Mouse (Mus musculus) thymus, adult 2 months (tissue): Measurements from ENCODE around the gene Pagr1b. TPM values are rescaled to one million over a fixed set of nuclear protein-coding genes. Genes with fewer than 3 reads are reported as not detected.

ENCODE experiments used
- DNase-seq: peaks from one replicate; pipeline ENCODE4 v3.0.0; 2021
- H3K27ac ChIP-seq: fragments of 200-500 bp; 2 replicates; pipeline ENCODE4 v1.5.1; 2012; ENCODE audit warnings: low read length, control low read depth; ENCODE audit not compliant: control insufficient read depth, insufficient read depth
- H3K27me3 ChIP-seq: fragments of 200-500 bp; 2 replicates; pipeline ENCODE4 v1.6.1; 2012; ENCODE audit warnings: mild to moderate bottlenecking, low read length, moderate library complexity, mixed read lengths; ENCODE audit not compliant: control insufficient read depth, insufficient read depth
- H3K36me3 ChIP-seq: fragments of 200-500 bp; 2 replicates; pipeline ENCODE4 v1.6.1; 2012; ENCODE audit warnings: mild to moderate bottlenecking, low read length, moderate library complexity; ENCODE audit not compliant: control insufficient read depth, insufficient read depth
- H3K4me1 ChIP-seq: fragments of 200-500 bp; replicated peaks from 2 replicates; pipeline ENCODE4 v1.6.1; 2012; ENCODE audit warnings: low read length; ENCODE audit not compliant: control insufficient read depth, insufficient read depth
- H3K4me3 ChIP-seq: fragments of 200-500 bp; 2 replicates; pipeline ENCODE4 v1.5.1; 2012; ENCODE audit warnings: mild to moderate bottlenecking, low read length, control low read depth, moderate library complexity; ENCODE audit not compliant: control insufficient read depth, insufficient read depth
- CTCF ChIP-seq: fragments of 200-500 bp; IDR thresholded peaks from 2 replicates; pipeline ENCODE4 v1.5.1; 2012; ENCODE audit warnings: mild to moderate bottlenecking, control low read depth, low read length, moderate library complexity, borderline replicate concordance; ENCODE audit not compliant: control insufficient read depth, poor library complexity, insufficient read depth; ENCODE audit errors: extremely low read depth
- POLR2A ChIP-seq: fragments of 200-500 bp; IDR thresholded peaks from 2 replicates; pipeline ENCODE4 v1.6.1; 2012; ENCODE audit warnings: mild to moderate bottlenecking, low read length, control low read depth, moderate library complexity; ENCODE audit not compliant: control insufficient read depth, poor library complexity, insufficient read depth; ENCODE audit errors: extremely low read depth
- WGBS: fragments of 180-500 bp; shearing (Covaris S2); methylation state at CpG from one replicate; pipeline ENCODE4 v1.1.7; 2018; 5-methylcytosine and 5-hydroxymethylcytosine counted together
- polyA plus RNA-seq: library from polyadenylated mRNA; depleted of rRNA; stranded (reverse); fragments of >200 nt; gene quantifications from 2 replicates; pipeline ENCODE4 v1.2.3, GENCODE M21; 2012

Gene Pagr1b
- polyA plus RNA-seq, 1 experiment: 5.4 TPM

GRCm38 (mm10) chr7:127020491-127020890, 4.2 kb upstream of the Pagr1b start:
- WGBS: 64% methylated on average over 5 of the region's 5 CpGs
- Histone ChIP-seq H3K36me3 (peaks cover 7% of the 10 kb centered on the region; the same call in 1 of the 2 replicates), H3K27me3 (no peaks in the 10 kb centered on the region), H3K27ac (peak overlapping the region; percentile 51), H3K4me1 (peaks cover 74% of the 10 kb centered on the region), H3K4me3 (peak overlapping the region; percentile 31)
- no peak for TF ChIP-seq POLR2A
- no peak for TF ChIP-seq CTCF
- no peak for DNase-seq

DNA sequence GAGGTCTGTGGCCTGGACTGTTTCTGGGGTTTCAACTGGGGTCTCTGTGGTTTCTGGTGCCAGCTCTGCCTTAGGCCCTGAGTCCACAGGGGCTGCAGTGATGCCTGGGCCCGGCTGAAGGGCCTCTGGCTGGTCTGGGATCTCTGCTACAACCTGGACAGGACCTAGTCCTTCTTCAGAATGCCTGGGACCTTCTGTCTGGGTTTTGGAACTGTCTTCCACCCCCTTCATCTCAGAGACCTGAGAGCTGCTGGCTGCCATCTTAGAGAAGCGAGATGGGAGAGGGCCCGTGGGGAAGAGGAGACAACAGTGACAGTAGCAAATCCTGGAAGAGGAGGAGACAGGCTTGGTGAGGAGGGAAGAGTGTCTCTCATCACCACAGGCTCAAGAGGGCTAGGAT, 3.7 kb upstream of the Pagr1b start:
- WGBS: 80% methylated on average over 3 of the region's 3 CpGs
- no peak for DNase-seq
- Histone ChIP-seq H3K27ac (no peak overlapping the region), H3K4me1 (peaks cover 78% of the 10 kb centered on the region), H3K36me3 (peaks cover 7% of the 10 kb centered on the region; the same call in 1 of the 2 replicates), H3K4me3 (no peak overlapping the region), H3K27me3 (no peaks in the 10 kb centered on the region)
- TF ChIP-seq CTCF (no peak), POLR2A (no peak)

GRCm38 (mm10) chr7:127019306-127019960, 3.1 kb upstream of the Pagr1b start:
- no peaks in the 10 kb centered on the region for H3K27me3 ChIP-seq
- peaks cover 7% of the 10 kb centered on the region; the same call in 1 of the 2 replicates for H3K36me3 ChIP-seq
- H3K4me1 ChIP-seq: peaks cover 80% of the 10 kb centered on the region

DNA sequence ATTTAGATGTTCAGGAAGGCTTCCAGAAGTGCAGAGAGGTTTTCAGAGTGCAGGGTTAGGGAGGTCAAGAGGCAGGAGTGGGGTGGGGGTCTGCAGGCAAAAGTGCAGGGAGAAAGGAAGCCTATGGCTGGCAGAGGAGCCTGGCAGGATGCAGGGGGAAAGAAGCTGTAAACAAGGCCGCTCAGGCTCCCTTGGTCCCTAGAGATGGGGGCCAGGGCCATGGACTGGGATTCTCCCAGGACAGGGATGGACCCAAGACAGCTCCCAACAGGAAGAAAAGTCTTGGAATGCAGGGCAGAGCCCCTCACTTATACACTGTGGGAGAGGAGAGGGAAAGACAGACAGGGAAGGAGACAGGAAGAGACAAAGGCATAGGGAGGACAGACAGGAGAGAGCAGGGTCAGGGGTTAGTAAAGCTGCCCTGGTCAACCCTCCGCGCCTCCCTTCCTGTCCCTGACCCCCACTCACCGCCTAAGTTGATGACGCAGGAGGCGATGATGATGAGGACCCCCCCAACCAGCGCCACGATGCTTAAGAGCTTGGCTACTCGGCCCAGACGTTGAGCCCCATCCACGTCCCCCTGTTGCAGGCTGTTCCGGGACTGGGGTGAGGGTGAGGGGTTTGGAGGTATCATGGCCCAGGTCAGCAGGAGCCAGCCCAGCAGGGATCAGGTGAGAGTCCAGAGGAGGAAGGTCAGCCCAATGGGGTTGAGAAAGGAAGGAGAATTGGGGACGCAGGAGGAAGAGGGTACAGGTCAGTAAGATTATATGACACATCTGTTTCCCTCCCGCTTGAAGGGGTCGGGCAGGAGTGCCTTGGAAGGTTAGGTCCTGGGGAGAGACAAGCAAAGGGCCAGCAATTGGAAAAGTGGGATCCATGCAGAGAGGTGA, 2.4 kb upstream of the Pagr1b start:
- no peak for DNase-seq
- no peak overlapping the region for H3K4me3 ChIP-seq
- H3K27me3 ChIP-seq: no peaks in the 10 kb centered on the region
- TF ChIP-seq CTCF (no peak), POLR2A (no peak)
- 93% methylated on average over 15 of the region's 15 CpGs for WGBS
- peak overlapping the region; percentile 73; the same call in 1 of the 2 replicates for H3K27ac ChIP-seq
- H3K4me1 ChIP-seq: peaks cover 79% of the 10 kb centered on the region
- H3K36me3 ChIP-seq: peaks cover 7% of the 10 kb centered on the region; the same call in 1 of the 2 replicates

More at GRCm38 (mm10) chr7:127019306-127019960, 3.1 kb upstream of the Pagr1b start:
- DNase-seq: no peak
- Histone ChIP-seq H3K4me3 (no peak overlapping the region), H3K27ac (no peak overlapping the region)
- TF ChIP-seq CTCF: no peak
- no peak for TF ChIP-seq POLR2A
- 89% methylated on average over 14 of the region's 14 CpGs for WGBS

- H3K4me3 ChIP-seq: no peak overlapping the region
- peaks cover 77% of the 10 kb centered on the region for H3K4me1 ChIP-seq
- WGBS: 88% methylated on average over 6 of the region's 6 CpGs
- peak overlapping the region; percentile 73 for H3K27ac ChIP-seq
- no peak for DNase-seq
- TF ChIP-seq CTCF (no peak), POLR2A (no peak)
- H3K36me3 ChIP-seq: peaks cover 6% of the 10 kb centered on the region; the same call in 1 of the 2 replicates
- no peaks in the 10 kb centered on the region for H3K27me3 ChIP-seq
Measured at GRCm38 (mm10) chr7:127017950-127018345, 1.7 kb upstream of the Pagr1b start.

GRCm38 (mm10) chr7:127016971-127017949, 976 bp upstream of the Pagr1b start, which contains the start of gene Pagr1a:
TSS of gene Pagr1a (minus strand) at chr7:127017352.
- H3K27ac ChIP-seq: peak within 1 kb of the TSS; percentile 82
- H3K36me3 ChIP-seq: no peaks in the 10 kb centered on the region
- H3K27me3 ChIP-seq: no peaks in the 10 kb centered on the region
- peaks cover 70% of the 10 kb centered on the region for H3K4me1 ChIP-seq
- TF ChIP-seq POLR2A: peak; percentile 84
- peak; percentile 99 for TF ChIP-seq CTCF
- DNase-seq: peak; percentile 95
- 2% methylated on average over 39 of the region's 39 CpGs for WGBS
- peak within 1 kb of the TSS; percentile 85 for H3K4me3 ChIP-seq
